Mouse (Mus musculus) intestine, embryonic 14.5 days (tissue): Measurements from ENCODE around the gene Jag2. TPM values are rescaled to one million over a fixed set of nuclear protein-coding genes. Genes with fewer than 3 reads are reported as not detected.

ENCODE experiments used
- ATAC-seq: fragments of 200-750 bp; cut with Nextera tagmentation; replicated peaks from 2 replicates; pipeline ENCODE4 v1.8.0; 2017; ENCODE audit warnings: low read depth, moderate number of reproducible peaks, moderate TSS enrichment, moderate library complexity; ENCODE audit not compliant: low FRiP score, low TSS enrichment
- DNase-seq: peaks from one replicate; pipeline ENCODE4 v3.0.0-alpha.2; 2018; ENCODE audit warnings: low spot score
- H3K27ac ChIP-seq: fragments of 300-500 bp; sonication (generic); 2 replicates; pipeline ENCODE4 v1.5.1; 2014; ENCODE audit warnings: low read depth, mild to moderate bottlenecking, control low read depth
- H3K27me3 ChIP-seq: fragments of 300-500 bp; sonication (generic); replicated peaks from 2 replicates; pipeline ENCODE4 v1.6.1; 2014; ENCODE audit warnings: low read length, control low read depth; ENCODE audit not compliant: control insufficient read depth, insufficient read depth
- H3K36me3 ChIP-seq: fragments of 300-500 bp; sonication (generic); 2 replicates; pipeline ENCODE4 v1.6.1; 2014; ENCODE audit warnings: low read length, control low read depth; ENCODE audit not compliant: control insufficient read depth, insufficient read depth
- H3K4me1 ChIP-seq: fragments of 300-500 bp; sonication (generic); replicated peaks from 2 replicates; pipeline ENCODE4 v1.6.1; 2014; ENCODE audit warnings: low read length, control low read depth, mixed read lengths; ENCODE audit not compliant: control insufficient read depth, insufficient read depth
- H3K4me2 ChIP-seq: fragments of 300-500 bp; sonication (generic); 2 replicates; pipeline ENCODE4 v1.6.1; 2014; ENCODE audit warnings: low read length
- H3K4me3 ChIP-seq: fragments of 300-500 bp; sonication (generic); 2 replicates; pipeline ENCODE4 v1.5.1; 2014; ENCODE audit warnings: low read depth, low read length, control low read depth, mixed read lengths
- H3K9ac ChIP-seq: fragments of 300-500 bp; sonication (generic); 2 replicates; pipeline ENCODE4 v1.6.1; 2014; ENCODE audit warnings: mild to moderate bottlenecking, low read length
- H3K9me3 ChIP-seq: fragments of 300-500 bp; sonication (generic); 2 replicates; pipeline ENCODE4 v1.6.1; 2016; ENCODE audit warnings: low read length, control low read depth; ENCODE audit not compliant: control insufficient read depth
- WGBS: fragments of 180-500 bp; shearing (Covaris S2); extraction: QIAGEN DNeasy Blood & Tissue Kit; methylation state at CpG from one replicate; pipeline ENCODE4 v1.1.7; 2014; 5-methylcytosine and 5-hydroxymethylcytosine counted together
- polyA plus RNA-seq: library from polyadenylated mRNA; unstranded; fragments of >200 nt; fragmentation: Nextera tagmentation; extraction: Ambion mirVana; gene quantifications from 2 replicates; pipeline ENCODE4 v1.2.1, GENCODE M21; 2014

Gene Jag2
- polyA plus RNA-seq, 1 experiment from 2014 or later = 4.4 TPM

GRCm38 (mm10) chr12:112938366-112938765, 8.8 kb upstream of the Jag2 start:
- Histone ChIP-seq H3K27ac (no peak overlapping the region), H3K4me3 (no peak overlapping the region), H3K4me2 (no peak overlapping the region), H3K9ac (0 out of 2 replicates have a peak overlapping the region, but pooled peaks have one; percentile 13), H3K9me3 (no peaks in the 10 kb centered on the region), H3K36me3 (no peaks in the 10 kb centered on the region), H3K4me1 (peaks cover 13% of the 10 kb centered on the region), H3K27me3 (no peaks in the 10 kb centered on the region)
- no peak for ATAC-seq
- 77% methylated on average over 10 of the region's 10 CpGs for WGBS
- DNase-seq = no peak

GRCm38 (mm10) chr12:112937906-112938305, 8.3 kb upstream of the Jag2 start:
- WGBS = 42% methylated on average over 9 of the region's 9 CpGs
- ATAC-seq = no peak
- H3K4me3 ChIP-seq = no peak overlapping the region

GRCm38 (mm10) chr12:112932647-112933046, 3.1 kb upstream of the Jag2 start:
- Histone ChIP-seq H3K4me1 (peaks cover 9% of the 10 kb centered on the region; the same call in 1 of the 2 replicates), H3K27me3 (peaks cover 40% of the 10 kb centered on the region), H3K9ac (no peak overlapping the region), H3K4me3 (no peak overlapping the region), H3K9me3 (no peaks in the 10 kb centered on the region), H3K4me2 (no peak overlapping the region), H3K27ac (no peak overlapping the region), H3K36me3 (no peaks in the 10 kb centered on the region)
- 48% methylated on average over 7 of the region's 7 CpGs for WGBS
- ATAC-seq (no peak), DNase-seq (no peak)

More at GRCm38 (mm10) chr12:112937906-112938305, 8.3 kb upstream of the Jag2 start:
- Histone ChIP-seq H3K4me2 (no peak overlapping the region), H3K27me3 (no peaks in the 10 kb centered on the region), H3K27ac (no peak overlapping the region), H3K9me3 (no peaks in the 10 kb centered on the region), H3K9ac (no peak overlapping the region), H3K4me1 (peaks cover 13% of the 10 kb centered on the region), H3K36me3 (no peaks in the 10 kb centered on the region)
- no peak for DNase-seq

GRCm38 (mm10) chr12:112928401-112929241, 955 bp downstream of the Jag2 start:
- ATAC-seq = peak; percentile 38
- DNase-seq = peak; percentile 72
- Histone ChIP-seq H3K9ac (peak overlapping the region; percentile 44), H3K27me3 (peaks cover 53% of the 10 kb centered on the region), H3K4me3 (peak overlapping the region; percentile 49), H3K4me2 (peak overlapping the region; percentile 95), H3K4me1 (0 out of 2 replicates have a peak, but pooled peaks cover 9% of the 10 kb centered on the region), H3K36me3 (no peaks in the 10 kb centered on the region), H3K27ac (no peak overlapping the region), H3K9me3 (no peaks in the 10 kb centered on the region)
- 2% methylated on average over 93 of the region's 124 CpGs for WGBS

GRCm38 (mm10) chr12:112927265-112927664, 2.3 kb downstream of the Jag2 start:
- 73% methylated on average over 14 of the region's 14 CpGs for WGBS
- peaks cover 53% of the 10 kb centered on the region for H3K27me3 ChIP-seq
- no peak for DNase-seq
- no peaks in the 10 kb centered on the region for H3K36me3 ChIP-seq
- H3K9ac ChIP-seq = no peak overlapping the region
- H3K4me3 ChIP-seq = no peak overlapping the region
- H3K4me1 ChIP-seq = 0 out of 2 replicates have a peak, but pooled peaks cover 5% of the 10 kb centered on the region
- ATAC-seq = no peak
- H3K9me3 ChIP-seq = no peaks in the 10 kb centered on the region
- H3K4me2 ChIP-seq = no peak overlapping the region
- no peak overlapping the region for H3K27ac ChIP-seq

- WGBS = 90% methylated on average over 6 of the region's 6 CpGs
- Histone ChIP-seq H3K27me3 (peaks cover 46% of the 10 kb centered on the region), H3K36me3 (no peaks in the 10 kb centered on the region), H3K4me3 (no peak overlapping the region), H3K4me2 (no peak overlapping the region), H3K9me3 (no peaks in the 10 kb centered on the region), H3K4me1 (0 out of 2 replicates have a peak, but pooled peaks cover 5% of the 10 kb centered on the region), H3K27ac (no peak overlapping the region), H3K9ac (no peak overlapping the region)
- DNase-seq = no peak
- ATAC-seq = no peak
Observed at GRCm38 (mm10) chr12:112925950-112926349, 3.6 kb downstream of the Jag2 start.

GRCm38 (mm10) chr12:112922541-112922940, 7.0 kb downstream of the Jag2 start:
- ATAC-seq = no peak
- no peak overlapping the region for H3K4me2 ChIP-seq
- WGBS = 45% methylated on average over 3 of the region's 3 CpGs
- no peaks in the 10 kb centered on the region for H3K4me1 ChIP-seq
- DNase-seq = no peak
- H3K27ac ChIP-seq = no peak overlapping the region
- no peaks in the 10 kb centered on the region for H3K36me3 ChIP-seq
- H3K9ac ChIP-seq = no peak overlapping the region
- no peak overlapping the region for H3K4me3 ChIP-seq
- H3K9me3 ChIP-seq = no peaks in the 10 kb centered on the region
- peaks cover 12% of the 10 kb centered on the region for H3K27me3 ChIP-seq

GRCm38 (mm10) chr12:112921518-112921917, 8.1 kb downstream of the Jag2 start:
- no peaks in the 10 kb centered on the region for H3K4me1 ChIP-seq
- H3K9ac ChIP-seq = no peak overlapping the region
- no peak overlapping the region for H3K4me2 ChIP-seq
- H3K4me3 ChIP-seq = no peak overlapping the region
- peaks cover 2% of the 10 kb centered on the region for H3K27me3 ChIP-seq
- H3K36me3 ChIP-seq = no peaks in the 10 kb centered on the region
- WGBS = 83% methylated on average over 12 of the region's 12 CpGs
- no peaks in the 10 kb centered on the region for H3K9me3 ChIP-seq
- ATAC-seq (no peak), DNase-seq (no peak)
- no peak overlapping the region for H3K27ac ChIP-seq

GRCm38 (mm10) chr12:112917906-112918305, 11.7 kb downstream of the Jag2 start:
- Histone ChIP-seq H3K27ac (no peak overlapping the region), H3K4me1 (no peaks in the 10 kb centered on the region), H3K36me3 (no peaks in the 10 kb centered on the region), H3K9ac (no peak overlapping the region), H3K4me2 (no peak overlapping the region), H3K9me3 (no peaks in the 10 kb centered on the region), H3K27me3 (no peaks in the 10 kb centered on the region), H3K4me3 (no peak overlapping the region)
- DNase-seq (no peak), ATAC-seq (no peak)
- WGBS = 45% methylated on average over 8 of the region's 8 CpGs
